Mouse (Mus musculus): ENCODE measurements around the gene Mogs. TPM values are rescaled to one million over a fixed set of nuclear protein-coding genes. Genes with fewer than 3 reads are reported as not detected.

Mogs gene
- polyA plus RNA-seq, 1 experiment: 31.4 TPM

DNA sequence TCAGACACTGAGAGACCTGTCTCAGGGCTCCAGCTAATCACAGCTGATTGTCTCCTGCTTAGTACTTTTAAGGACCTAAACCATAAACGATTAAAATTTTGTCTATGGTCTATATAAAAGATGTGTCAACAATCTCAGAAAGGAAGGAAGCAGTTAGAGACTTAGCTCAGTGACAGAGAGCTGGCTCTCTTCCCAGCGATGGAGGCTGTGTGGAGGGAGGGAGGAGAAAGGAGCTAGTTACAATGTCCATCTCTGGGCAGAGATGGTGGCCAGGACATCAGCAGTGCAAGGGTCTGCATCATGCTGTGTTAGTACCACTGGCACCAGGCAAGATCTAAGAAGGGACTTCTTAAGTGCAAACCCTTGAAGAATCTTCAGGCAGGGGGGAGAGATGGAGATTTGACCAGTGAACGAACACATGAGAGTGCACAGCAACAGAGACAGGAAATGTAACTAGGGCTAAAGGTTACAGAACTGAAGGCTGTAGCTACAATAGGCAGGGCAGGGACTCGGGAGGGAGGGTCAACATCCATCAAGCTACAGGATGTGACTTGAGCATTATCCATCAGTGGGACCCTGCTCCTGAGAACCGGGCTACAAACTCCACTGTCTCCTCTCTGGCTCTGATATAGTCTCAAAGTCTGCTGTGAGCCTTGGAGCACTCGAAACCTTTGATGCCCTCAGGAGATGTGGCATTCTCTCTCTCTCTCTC is 22.7 kb upstream of the Mogs start:
- no peak overlapping the region for H3K4me3 ChIP-seq (ENCODE audit: insufficient read depth, low read length)

DNA sequence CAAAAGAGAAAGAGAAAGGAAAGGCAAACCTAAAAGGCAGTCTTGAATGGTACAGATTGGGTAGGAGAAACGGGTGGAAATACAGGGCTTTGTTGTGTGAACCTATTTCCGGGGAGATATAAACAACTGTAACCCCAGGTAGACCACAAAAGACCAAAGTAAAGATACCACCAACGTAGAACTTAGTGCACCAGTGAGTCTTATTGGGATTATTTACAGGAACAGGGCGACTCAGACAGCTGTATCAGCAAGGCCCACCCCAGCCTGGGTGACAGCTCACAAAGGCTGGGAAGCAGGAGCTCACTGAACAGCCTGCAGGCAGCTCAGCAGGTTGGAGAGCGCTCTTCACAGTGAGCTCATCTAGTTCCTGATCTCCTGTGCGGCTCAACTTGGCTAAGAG is 19.3 kb upstream of the Mogs start:
- no peak overlapping the region for H3K27ac ChIP-seq (ENCODE audit: insufficient read depth, low read length)
- no peaks in the 10 kb centered on the region for H3K4me1 ChIP-seq (ENCODE audit: control insufficient read depth, insufficient read depth, low read length)
- TF ChIP-seq CTCF (IDR thresholded peaks at IDR 0.05; ENCODE audit: extremely low read depth, insufficient read depth, low read length) (no peak), POLR2A (IDR thresholded peaks at IDR 0.05; ENCODE audit: extremely low read depth, insufficient read depth, low read length) (no peak)
- H3K4me3 ChIP-seq (ENCODE audit: insufficient read depth, low read length): no peak overlapping the region

More for the DNA sequence above, 22.7 kb upstream of the Mogs start:
- Histone ChIP-seq H3K4me1 (ENCODE audit: control insufficient read depth, insufficient read depth, low read length) (no peaks in the 10 kb centered on the region), H3K27ac (ENCODE audit: insufficient read depth, low read length) (no peak overlapping the region)
- TF ChIP-seq CTCF (IDR thresholded peaks at IDR 0.05; ENCODE audit: extremely low read depth, insufficient read depth, low read length): no peak
- no peak for TF ChIP-seq POLR2A (IDR thresholded peaks at IDR 0.05; ENCODE audit: extremely low read depth, insufficient read depth, low read length)

DNA sequence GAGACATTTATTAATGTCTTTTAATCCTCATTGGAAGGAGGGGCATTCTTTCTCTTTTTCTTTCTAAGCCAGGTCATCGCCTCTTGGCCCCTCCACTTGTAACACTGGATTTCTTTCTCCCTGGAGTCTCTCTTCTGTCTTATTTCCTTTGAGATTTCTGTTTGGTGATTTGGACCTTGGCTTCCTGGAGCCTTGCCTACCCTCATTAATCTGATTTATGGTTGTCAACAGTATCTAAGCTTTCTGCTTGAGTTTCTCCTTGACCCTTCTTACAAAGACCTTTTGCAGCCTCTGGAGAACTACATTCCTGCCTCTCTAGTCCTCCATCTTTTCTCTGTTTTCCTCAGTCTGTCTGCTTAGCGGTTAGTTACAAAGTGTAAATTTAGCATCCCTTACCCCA is 16.9 kb upstream of the Mogs start:
- peaks cover 2% of the 10 kb centered on the region for H3K4me1 ChIP-seq (ENCODE audit: control insufficient read depth, insufficient read depth, low read length)
- TF ChIP-seq POLR2A (IDR thresholded peaks at IDR 0.05; ENCODE audit: extremely low read depth, insufficient read depth, low read length) (no peak), CTCF (IDR thresholded peaks at IDR 0.05; ENCODE audit: extremely low read depth, insufficient read depth, low read length) (no peak)
- H3K4me3 ChIP-seq (ENCODE audit: insufficient read depth, low read length): no peak overlapping the region
- H3K27ac ChIP-seq (ENCODE audit: insufficient read depth, low read length): no peak overlapping the region

DNA sequence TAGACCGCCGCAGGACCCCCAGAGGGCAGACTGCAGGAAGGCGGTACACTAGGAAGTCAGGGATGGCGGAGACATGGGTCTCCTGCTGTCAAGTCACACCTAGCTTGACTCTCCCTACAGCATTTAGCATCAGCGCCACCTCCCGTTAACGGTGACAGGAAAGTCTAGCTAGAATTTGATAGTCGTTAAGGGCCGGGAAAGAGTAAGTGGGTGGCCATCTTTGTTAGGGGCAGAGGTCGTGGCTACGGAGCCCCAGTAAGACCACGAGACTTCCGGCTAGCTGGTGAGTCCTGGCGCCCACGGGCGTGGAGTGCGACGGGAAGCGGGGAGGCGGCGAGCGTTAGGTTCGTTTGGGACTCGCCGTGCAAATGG is 14.0 kb upstream of the Mogs start, which contains the start of the genes Ccdc142 and Gm42688:
Gene Ccdc142 (plus strand): TSS at position 286 of the 372 bp plus-strand sequence.
Gene Gm42688 (plus strand): TSS at position 302 of the 372 bp plus-strand sequence.
- peaks cover 4% of the 10 kb centered on the region for H3K4me1 ChIP-seq (ENCODE audit: control insufficient read depth, insufficient read depth, low read length)
- H3K4me3 ChIP-seq (ENCODE audit: insufficient read depth, low read length): peak within 1 kb of the TSS; percentile 53
- H3K27ac ChIP-seq (ENCODE audit: insufficient read depth, low read length): peak within 1 kb of the TSS; percentile 8
- TF ChIP-seq POLR2A (IDR thresholded peaks at IDR 0.05; ENCODE audit: extremely low read depth, insufficient read depth, low read length) (no peak; the same call in 1 of the 2 replicates), CTCF (IDR thresholded peaks at IDR 0.05; ENCODE audit: extremely low read depth, insufficient read depth, low read length) (peak; percentile 54)

DNA sequence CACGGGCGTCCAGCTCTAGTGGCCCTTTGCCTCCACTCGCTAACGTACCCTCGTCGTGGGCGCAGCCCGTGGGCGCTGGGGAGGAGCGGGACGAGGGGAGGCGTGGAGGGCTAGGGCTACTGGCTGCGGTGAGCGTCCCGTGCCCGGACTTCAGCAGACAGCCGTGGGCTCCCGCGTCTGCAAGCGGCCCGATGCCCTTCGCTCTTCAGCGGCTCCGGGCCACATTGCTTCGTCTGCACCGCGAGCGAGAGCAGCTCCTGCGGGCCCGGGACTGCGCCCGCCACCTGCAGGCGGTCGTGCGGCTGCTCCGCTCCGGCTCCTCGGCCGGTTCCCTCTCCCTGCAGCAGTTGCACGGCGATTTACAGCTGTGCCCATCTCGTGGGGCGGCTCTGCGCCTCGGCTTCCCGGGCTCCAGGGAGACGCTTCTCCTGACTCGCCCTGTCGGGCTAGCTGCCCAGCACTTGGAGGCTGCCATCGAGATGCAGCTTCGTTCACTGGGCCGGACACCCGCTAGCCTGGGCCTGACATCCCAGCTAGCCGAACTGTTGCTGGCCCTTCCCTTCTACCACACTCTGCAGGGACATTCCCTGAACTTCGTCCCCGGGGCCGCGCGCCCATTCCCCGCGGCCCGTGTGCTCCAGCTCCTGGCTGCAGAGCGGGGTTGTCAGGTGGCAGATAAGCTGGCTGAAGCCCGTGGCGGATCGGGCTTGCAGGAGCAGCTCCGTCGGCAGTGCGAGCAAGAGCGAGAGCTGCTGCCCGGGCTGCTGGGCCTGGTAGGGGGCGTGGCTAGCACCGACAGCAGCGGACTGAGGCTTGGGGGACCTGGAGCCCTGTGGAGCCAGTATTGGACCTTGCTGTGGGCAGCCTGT is 13.4 kb upstream of the Mogs start:
- Histone ChIP-seq H3K27ac (ENCODE audit: insufficient read depth, low read length) (peak overlapping the region; percentile 8), H3K4me3 (ENCODE audit: insufficient read depth, low read length) (peak overlapping the region; percentile 53), H3K4me1 (ENCODE audit: control insufficient read depth, insufficient read depth, low read length) (peaks cover 4% of the 10 kb centered on the region)
- TF ChIP-seq CTCF (IDR thresholded peaks at IDR 0.05; ENCODE audit: extremely low read depth, insufficient read depth, low read length): no peak
- TF ChIP-seq POLR2A (IDR thresholded peaks at IDR 0.05; ENCODE audit: extremely low read depth, insufficient read depth, low read length): 0 out of 2 replicates have a peak, but pooled peaks have one; percentile 19

DNA sequence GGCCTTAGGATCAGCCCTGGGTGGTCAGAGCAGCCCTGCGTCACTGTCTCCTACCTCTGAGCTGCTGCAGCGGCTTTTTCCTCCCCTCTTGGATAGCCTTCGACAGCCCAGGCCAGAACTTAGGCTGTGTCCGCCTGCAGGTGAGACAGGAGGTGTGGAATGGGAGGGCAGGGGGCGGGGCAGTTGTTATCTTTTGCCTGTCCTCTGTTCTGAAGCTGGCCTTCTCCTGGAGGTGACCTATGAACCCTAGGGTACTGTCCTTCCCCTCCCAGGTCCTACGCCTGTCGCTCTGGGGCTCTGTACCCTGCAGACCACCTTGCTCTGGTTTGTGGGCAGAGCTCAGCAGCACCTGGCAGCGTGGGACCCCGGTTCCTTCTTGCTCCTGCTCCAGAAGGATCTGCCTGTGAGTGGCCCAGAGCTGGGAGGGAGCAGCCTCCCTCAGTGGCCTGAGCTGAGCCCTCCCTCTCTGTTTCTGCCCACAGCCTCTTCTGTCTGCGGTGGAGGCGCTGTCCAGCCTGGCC is 12.1 kb upstream of the Mogs start:
- no peak for TF ChIP-seq CTCF (IDR thresholded peaks at IDR 0.05; ENCODE audit: extremely low read depth, insufficient read depth, low read length)
- no peak for TF ChIP-seq POLR2A (IDR thresholded peaks at IDR 0.05; ENCODE audit: extremely low read depth, insufficient read depth, low read length)
- peak overlapping the region; percentile 53 for H3K4me3 ChIP-seq (ENCODE audit: insufficient read depth, low read length)

DNA sequence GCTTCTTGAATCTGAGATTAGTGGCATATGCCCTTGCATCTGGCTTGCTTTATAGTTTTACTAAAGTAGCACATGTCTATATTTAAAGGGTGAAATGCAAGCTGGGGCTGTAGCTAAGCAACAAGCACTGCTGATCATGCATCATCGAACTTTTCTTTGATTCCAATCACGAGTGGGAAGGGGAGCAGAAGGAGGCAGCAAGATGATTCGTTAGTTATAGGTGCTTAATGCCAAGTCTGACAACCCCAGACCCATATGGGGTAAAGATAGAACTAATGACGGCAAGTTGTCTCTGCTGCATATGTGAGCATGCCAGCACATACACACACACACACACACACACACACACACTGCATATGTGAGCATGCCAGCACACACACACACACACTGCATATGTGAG is 11.1 kb upstream of the Mogs start:
- peaks cover 6% of the 10 kb centered on the region for H3K4me1 ChIP-seq (ENCODE audit: control insufficient read depth, insufficient read depth, low read length)
- TF ChIP-seq CTCF (IDR thresholded peaks at IDR 0.05; ENCODE audit: extremely low read depth, insufficient read depth, low read length) (no peak), POLR2A (IDR thresholded peaks at IDR 0.05; ENCODE audit: extremely low read depth, insufficient read depth, low read length) (no peak)

More for the DNA sequence above, 12.1 kb upstream of the Mogs start:
- Histone ChIP-seq H3K27ac (ENCODE audit: insufficient read depth, low read length) (no peak overlapping the region), H3K4me1 (ENCODE audit: control insufficient read depth, insufficient read depth, low read length) (peaks cover 6% of the 10 kb centered on the region)

DNA sequence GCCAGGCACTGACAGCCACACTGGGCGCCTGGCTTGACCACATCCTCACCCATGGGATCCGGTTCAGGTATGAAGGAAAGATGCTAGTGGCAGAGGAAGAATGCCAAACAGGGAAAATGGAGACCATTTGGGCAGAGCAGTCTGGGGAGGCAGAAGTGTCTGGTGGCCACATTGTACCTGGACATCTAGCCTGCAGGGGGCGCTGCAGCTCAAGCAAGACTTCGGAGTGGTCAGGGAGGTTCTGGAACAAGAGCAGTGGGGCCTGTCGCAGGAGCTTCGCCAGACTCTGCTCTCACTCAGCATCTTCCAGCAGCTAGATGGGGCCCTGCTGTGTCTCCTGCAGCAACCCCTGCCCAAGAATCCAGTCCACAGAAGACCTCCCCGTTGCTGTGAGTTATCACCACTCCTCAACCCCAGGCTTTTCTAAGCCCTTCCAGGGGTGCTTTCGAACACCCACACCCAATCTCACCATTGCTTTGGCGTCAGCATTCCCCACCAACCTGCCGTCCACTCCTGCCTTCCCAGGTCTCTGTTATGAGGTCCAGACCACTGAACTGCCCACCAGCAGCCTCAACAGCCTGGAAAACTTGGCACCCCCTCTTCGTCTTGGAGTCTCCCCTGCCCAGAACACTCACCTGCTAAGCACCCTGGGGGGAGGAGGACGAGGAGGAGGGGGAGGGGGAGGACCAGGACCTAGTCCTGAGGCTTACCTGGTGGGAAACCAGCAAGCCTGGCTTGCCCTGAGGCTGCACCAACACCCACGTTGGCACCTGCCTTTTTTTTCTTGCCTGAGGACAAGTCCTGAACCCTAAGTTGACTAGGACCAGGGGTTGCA is 7.5 kb upstream of the Mogs start:
- TF ChIP-seq POLR2A (IDR thresholded peaks at IDR 0.05; ENCODE audit: extremely low read depth, insufficient read depth, low read length) (no peak), CTCF (IDR thresholded peaks at IDR 0.05; ENCODE audit: extremely low read depth, insufficient read depth, low read length) (peak; percentile 66)
- H3K4me3 ChIP-seq (ENCODE audit: insufficient read depth, low read length): no peak overlapping the region; the same call in 1 of the 2 replicates
- no peak overlapping the region for H3K27ac ChIP-seq (ENCODE audit: insufficient read depth, low read length)
- H3K4me1 ChIP-seq (ENCODE audit: control insufficient read depth, insufficient read depth, low read length): peaks cover 5% of the 10 kb centered on the region

More for the DNA sequence above, 11.1 kb upstream of the Mogs start:
- Histone ChIP-seq H3K4me3 (ENCODE audit: insufficient read depth, low read length) (no peak overlapping the region), H3K27ac (ENCODE audit: insufficient read depth, low read length) (no peak overlapping the region)

Measured in cortical plate, adult 2 months (tissue).